Mouse (Mus musculus): Measurements from ENCODE around the gene Ptpn14.
A peak's percentile ranks its signal among the peaks of the same experiment; 100 is the strongest.

Ptpn14 gene

GRCm38 (mm10) chr1:189717546-189717945 lies 10.5 kb upstream of the Ptpn14 start:
- DNase-seq (ENCODE audit: low spot score in 2 of 2): no peak

DNA sequence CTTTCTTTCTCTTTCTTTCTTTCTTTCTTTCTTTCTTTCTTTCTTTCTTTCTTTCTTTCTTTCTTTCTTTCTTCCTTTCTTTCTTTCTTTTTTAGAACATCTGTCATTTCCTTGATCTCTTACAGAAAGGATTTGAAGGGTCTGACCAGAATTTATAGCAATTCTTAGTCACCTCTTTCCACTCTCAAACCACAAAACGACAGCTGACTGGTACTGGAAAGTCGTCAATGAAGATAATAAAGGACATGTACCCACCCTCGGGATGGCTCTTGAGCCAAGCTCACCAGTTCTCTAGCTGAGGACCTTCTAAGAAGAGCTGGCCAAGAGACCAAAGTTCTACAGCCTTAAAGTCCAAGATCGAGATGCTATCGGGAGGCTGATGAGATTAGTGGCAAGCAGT lies 9.5 kb upstream of the Ptpn14 start:
- no peak for DNase-seq (ENCODE audit: low spot score in 2 of 2)

DNA sequence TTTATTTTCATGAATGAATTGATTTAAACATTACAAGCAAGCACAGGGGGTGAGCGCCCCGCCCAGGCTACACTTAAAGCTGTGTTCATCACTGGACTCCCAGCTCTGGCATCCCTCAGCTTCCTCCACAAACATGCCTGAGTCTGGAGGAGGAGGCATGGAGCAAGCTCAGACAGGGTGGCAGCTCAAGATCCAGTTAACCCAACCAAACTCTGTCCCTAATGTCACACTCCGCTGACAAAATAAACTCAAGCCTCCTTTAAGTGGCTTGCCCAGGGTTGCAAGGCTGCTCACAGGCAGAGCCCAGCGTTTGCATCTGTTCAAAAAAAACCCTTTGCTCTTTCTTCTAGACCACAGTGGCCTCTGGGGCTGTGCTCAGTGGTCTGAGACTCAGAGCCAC lies 1.9 kb upstream of the Ptpn14 start:
- no peak for DNase-seq (ENCODE audit: low spot score in 2 of 2)

DNA sequence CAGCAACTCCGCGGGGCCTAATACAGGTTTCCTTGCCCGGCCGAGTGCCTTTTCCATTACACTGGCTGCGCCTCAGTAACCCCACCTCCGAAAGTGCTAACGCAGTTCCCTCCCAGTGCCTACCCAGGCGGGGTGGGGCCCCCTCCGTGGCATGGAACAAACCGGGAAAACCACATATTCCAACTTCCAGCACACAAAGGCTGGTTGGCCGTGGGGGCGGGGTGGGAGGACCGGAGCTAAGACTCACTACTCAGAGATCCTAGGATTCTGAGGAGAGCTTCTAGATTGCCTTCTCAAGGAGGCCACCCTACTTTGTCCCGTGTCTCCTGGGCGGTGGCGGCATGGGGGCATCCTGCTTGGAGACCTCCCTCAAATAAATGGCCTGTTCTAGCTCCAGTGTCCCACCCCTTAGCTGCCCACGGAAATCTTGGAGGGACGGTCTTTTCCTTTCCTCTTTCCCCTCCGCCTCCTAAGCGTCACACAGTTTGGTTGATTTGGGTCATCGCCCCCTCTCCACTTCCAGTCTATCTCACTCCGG lies 653 bp upstream of the Ptpn14 start:
- DNase-seq (ENCODE audit: low spot score in 2 of 2): no peak

DNA sequence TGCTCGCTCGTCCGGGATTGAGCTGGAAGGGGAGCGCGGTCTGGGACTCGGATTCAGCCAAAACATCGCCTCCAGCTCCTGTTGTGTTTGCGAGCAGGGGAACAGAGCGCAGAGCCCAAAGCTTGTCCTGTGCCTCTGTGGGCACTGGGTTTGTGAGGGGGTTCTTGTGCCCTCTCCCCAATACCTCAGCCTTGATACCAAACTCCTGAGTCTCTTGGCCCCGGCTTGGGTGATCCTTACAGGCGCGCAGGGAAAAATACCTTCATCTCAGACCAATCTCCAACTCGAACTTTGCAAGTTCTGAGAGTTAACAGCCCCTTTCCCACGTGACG lies 682 bp downstream of the Ptpn14 start:
- no peak for DNase-seq (ENCODE audit: low spot score in 2 of 2)

DNA sequence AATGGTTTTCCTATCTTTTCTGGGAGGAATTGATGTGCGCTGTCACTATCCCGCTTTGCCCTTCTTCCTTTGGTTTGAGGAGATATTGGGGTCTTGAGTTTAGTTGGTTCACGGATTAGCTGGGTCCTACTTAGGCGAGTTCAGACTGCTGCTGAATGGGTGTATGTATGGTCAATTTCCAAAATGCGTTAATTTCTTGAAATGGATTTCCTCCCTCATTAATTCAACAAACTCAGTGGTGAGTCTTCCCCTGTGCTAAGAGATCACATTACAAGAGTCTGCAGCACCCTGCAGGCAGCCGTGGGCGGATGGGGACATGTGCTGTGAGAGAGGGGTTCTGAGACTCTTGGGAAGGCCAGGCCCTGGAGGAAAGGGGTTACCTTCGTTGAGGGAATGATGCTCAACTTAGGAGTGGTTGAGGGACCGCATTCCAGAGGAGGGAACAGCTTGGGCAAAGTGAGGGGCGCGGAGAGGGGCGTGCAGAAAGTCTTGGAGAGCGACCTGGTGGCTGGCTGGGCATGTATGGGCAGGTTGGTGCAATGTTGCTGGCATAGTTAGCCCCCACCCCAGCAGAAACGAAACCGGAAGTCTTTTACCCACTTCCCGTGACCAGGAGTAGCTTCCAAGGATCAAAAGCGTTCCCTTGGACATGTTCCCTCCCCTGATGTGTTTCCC lies 1.2 kb downstream of the Ptpn14 start:
- DNase-seq (ENCODE audit: low spot score in 2 of 2): no peak

- no peak for DNase-seq (ENCODE audit: low spot score in 2 of 2)
These were observed 3.6 kb downstream of the Ptpn14 start for GRCm38 (mm10) chr1:189731697-189732096.

- DNase-seq (ENCODE audit: low spot score in 2 of 2): no peak
These were observed 4.1 kb downstream of the Ptpn14 start for GRCm38 (mm10) chr1:189732156-189732555.

- no peak for DNase-seq (ENCODE audit: low spot score in 2 of 2)
These were observed 12.0 kb downstream of the Ptpn14 start for GRCm38 (mm10) chr1:189740075-189740474.

GRCm38 (mm10) chr1:189742041-189742440 lies 14.0 kb downstream of the Ptpn14 start:
- no peak for DNase-seq (ENCODE audit: low spot score in 2 of 2)

GRCm38 (mm10) chr1:189743136-189743535 lies 15.1 kb downstream of the Ptpn14 start:
- DNase-seq (ENCODE audit: low spot score in 2 of 2): no peak

DNA sequence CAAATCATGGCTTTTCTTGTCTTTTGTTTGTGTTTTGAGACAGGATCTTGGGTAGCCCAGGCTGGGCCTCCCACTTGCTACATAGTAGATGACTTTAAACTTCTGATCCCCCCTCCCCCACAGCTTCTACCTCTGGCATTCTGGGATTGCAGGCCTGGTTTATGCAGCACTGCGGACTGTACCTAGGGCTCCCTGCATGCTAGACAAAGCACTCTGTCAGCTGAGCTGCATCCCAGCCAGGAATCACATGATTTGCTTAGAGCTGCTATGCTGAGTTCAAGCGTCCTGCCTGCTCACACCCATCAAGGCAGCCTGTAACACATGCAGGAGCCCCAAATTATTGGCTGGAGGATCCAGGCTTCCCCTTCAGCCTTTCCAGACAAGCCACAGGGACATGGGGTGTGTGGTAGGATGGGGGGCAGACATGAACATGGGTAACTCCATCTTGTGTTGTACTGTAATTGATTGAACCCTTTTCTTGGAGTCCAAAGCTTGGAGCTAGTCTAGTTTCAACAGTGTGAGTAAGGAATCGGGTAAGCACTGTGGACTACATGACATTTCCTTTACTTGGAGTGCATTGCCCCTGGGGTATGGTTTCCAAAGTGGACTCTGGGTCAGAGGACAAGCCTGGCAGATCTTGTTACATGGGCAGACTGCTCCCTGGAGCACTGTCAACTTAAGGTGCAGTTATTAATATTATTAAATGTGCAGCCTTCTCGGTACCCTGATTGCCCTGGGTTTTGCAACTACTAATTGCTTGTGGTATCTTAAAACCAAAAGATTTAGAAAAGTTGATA lies 17.0 kb downstream of the Ptpn14 start:
- no peak for DNase-seq (ENCODE audit: low spot score in 2 of 2)

GRCm38 (mm10) chr1:189746520-189746919 lies 18.5 kb downstream of the Ptpn14 start:
- no peak for DNase-seq (ENCODE audit: low spot score in 2 of 2)

- no peak for DNase-seq (ENCODE audit: low spot score in 2 of 2)
These were observed 21.7 kb downstream of the Ptpn14 start for GRCm38 (mm10) chr1:189749789-189750188.

- no peak for DNase-seq (ENCODE audit: low spot score in 2 of 2)
These were observed 22.2 kb downstream of the Ptpn14 start for GRCm38 (mm10) chr1:189750233-189750632.

DNA sequence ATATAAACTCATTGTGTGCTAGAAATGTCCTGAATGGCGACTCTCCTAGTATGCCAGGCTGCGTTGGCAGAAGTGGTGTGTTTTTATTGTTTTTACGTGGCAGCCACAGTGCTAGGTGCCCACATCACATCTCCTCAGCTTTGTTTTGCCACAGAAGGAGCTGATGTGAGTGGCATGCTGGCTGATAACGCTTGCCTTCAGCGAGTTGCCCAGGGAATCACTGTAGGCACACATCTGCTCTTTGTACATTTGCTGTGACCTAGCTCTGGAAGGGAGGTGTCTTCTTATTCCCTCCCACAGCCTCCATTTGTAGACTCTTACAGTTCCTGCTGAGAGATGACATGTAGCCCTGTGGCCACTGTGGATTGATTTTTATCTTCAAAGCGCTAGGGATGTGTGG lies 24.2 kb downstream of the Ptpn14 start:
- no peak for DNase-seq (ENCODE audit: low spot score in 2 of 2)

DNA sequence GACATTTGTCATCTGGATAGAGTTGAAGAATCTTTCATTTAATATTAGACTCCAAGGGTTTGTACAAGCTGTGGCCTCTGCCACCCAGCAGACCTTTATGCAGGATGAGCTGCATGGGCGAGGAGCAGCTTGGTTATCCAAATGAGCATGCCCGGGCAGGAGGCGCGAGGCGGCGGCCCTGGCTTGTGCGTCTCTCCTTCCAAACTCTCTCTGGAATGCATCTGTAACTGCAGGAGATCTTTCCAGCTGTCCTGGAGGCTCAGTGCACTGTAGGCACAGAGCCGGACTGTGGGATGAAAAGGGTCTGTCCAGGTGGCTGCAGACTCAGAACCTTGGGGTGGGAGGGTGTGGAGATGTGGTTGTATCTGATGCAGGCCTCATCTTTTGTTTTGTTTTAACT lies 27.0 kb downstream of the Ptpn14 start:
- no peak for DNase-seq (ENCODE audit: low spot score in 2 of 2)

DNA sequence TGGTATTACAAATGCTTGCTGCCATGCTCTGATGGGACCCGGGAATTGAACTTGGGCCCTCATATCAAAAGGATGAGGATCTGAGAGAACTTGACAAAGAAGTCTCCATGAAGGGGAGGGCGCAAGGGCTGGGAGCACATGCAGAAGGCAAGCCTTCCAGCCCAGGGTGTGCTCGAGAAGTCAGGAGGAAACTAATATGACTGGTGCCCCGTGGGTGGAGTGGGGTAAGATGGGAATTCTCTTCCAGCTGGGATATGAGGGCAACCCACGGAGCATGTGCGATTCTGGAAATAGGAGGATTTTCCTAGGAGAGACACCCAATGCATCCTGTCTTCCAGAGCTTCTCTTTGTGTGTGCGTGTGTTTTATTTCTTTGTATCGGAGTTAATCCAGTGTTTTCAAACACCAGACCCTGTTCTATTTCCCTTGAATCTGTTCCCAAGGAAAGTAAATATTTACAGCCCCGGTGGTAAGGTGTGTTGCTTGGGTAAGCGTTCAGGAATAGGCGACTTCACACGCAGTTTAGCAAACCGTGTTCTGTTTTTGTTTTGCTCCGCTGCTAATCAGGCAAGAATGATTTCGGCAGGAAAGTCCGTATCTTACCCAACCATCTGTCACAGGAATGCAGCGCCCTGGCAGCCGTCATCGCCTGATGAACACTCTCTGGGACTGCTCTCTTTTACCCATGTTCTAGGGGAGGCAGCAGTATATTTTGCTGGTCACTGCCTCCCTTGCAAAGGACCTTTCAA lies 28.4 kb downstream of the Ptpn14 start:
- DNase-seq (ENCODE audit: low spot score in 2 of 2): peak in 1 of 2 experiments; percentile 14

GRCm38 (mm10) chr1:189757054-189757408 lies 29.0 kb downstream of the Ptpn14 start:
- DNase-seq (ENCODE audit: low spot score in 2 of 2): no peak

DNA sequence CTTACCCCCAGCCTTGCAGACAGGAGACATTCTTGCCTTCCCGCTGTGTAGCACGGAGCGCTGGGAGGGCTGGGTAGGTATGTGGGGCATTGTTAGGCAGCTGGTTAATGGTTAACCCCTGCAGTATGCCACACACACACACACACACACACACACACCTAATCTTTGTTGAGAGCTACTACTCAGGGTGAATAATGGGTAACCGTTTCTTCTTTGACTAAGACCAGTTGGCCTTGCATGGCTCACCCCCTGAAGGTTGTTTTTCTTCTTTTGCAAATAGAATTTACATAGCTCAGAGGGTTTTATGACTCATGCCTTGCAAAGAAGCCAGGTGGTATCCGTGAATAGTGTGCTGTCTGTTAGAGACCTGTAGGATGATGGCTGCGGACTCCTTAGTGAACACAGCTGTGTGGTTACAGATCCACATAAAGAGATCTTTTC lies 33.5 kb downstream of the Ptpn14 start:
- DNase-seq (ENCODE audit: low spot score in 2 of 2): peak in 1 of 2 experiments; percentile 23

- no peak for DNase-seq (ENCODE audit: low spot score in 2 of 2)
These were observed 36.2 kb downstream of the Ptpn14 start for GRCm38 (mm10) chr1:189764258-189764657.

DNA sequence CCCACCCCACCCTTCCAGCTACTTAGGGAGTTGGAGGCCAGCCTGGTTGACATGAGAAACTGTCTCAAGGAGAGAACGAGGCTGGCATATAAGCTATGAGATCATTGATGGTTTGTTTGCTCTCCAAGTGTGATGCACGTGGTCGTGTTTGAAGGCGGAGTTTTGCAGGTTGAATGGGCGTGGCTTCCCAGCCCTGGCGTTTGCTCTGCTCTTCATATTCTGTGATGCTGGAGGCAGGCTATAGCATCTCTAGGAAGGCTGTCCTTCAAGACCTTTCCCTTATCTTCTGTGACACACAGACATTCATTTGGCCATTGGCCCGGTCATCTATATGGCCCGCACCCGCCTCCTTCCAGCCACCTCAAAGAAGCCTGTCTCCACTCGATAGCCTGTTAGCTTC lies 39.1 kb downstream of the Ptpn14 start:
- DNase-seq (ENCODE audit: low spot score in 2 of 2): no peak

GRCm38 (mm10) chr1:189767910-189768309 lies 39.8 kb downstream of the Ptpn14 start:
- DNase-seq (ENCODE audit: low spot score in 2 of 2): no peak
